Mouse (Mus musculus) cerebellum, adult 18-20 months (tissue): ENCODE results near the gene Pgd.
"Not testable (repeated sequence)": the region's sequence is repeated elsewhere in the genome, so short reads cannot be mapped to it uniquely, and the experiment has no call there.

Source experiments
- DNase-seq, 2 experiments: peaks; one replicate each; pipeline ENCODE4 v3.0.0; 2021

Gene Pgd

DNA sequence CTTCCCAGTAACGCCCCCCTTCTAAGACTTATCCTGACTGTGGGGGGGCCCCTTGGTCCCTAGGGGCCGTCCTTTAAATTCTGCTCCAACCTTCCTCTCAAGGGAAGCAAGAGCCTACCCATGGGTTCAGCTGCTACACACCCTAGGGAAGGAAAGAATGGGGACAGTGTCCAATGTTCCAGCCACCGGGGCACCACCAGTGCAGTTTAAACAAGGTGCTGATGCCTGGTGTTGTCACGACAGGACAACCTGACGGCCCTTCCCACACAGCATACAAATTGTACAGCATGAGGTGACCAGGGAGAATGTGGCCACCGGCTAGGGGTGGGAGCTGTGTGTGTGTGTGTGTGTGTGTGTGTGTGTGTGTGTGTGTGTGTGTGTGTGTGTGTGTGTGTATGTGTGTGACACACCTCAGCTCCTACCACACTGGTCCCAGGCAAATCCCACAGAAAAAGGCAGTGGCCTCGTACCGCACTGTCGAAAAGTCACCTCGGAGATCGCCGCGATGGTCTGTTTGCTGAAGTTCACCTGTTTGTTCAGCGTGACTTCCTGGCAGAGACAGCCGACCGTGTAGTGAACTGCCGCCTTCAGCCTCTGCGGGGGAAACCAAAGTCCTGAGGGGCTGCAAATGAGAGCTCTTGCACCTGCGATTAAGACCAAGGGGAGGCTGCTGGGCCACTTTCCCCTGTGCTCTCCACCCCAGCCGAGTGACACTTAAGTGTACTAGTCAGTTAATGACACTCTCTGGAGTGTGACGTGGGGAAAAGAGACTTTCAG is 34.6 kb downstream of the Pgd start:
- DNase-seq = no peak

DNA sequence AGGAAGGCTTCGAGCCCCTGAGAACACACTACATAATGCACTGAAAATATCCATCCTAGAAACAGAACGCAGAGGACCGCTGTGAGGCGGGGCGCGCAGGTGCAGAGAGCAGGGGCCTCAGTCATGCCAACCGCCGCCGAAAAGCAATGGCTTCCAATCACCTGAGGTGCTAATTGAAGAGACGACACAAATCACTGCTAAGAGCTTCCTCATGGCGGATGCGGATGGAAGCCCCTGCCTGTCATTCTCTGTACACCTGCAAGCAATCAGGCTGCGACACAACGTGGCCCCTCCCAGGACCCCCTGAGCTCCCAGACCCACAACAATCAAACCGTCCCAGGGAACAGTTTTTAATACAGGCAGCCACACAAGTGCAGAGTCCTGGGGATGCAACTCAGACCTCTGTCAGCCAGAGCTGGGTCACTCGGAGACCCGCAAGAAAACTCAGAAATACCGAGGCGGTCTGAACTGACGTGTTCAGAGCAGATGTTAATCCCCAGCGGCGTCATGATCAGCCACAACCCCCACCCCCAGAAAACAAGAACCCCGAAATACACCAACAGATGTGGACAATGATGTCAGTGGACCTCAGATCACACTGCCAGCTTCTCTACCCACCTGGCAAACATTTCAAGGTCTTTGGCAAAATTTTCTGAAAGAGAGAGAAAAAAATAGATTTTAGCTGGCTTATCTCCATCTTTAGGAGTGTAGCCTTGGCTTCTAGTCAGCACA is 35.4 kb downstream of the Pgd start:
- DNase-seq = no peak

DNA sequence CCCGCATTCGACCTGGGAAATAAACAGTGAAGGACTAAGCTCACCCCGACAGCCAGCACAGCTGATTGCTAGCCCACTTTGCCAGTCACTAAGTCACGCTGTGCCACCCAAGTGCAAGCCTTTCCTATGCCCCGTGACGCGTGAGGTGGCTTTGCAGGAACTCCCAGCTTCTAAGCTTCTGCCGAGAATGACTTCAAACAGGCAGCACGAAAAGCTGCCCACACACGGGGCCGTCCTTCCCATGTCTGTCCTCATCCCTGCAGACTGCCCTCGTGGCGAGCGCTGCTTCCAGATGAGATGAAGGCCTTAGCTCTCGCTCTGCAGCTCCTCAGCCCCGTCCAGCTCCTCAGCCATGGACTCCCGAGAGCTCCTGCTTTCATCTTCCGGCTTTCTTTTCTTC is 38.1 kb downstream of the Pgd start:
- no peak for DNase-seq

DNA sequence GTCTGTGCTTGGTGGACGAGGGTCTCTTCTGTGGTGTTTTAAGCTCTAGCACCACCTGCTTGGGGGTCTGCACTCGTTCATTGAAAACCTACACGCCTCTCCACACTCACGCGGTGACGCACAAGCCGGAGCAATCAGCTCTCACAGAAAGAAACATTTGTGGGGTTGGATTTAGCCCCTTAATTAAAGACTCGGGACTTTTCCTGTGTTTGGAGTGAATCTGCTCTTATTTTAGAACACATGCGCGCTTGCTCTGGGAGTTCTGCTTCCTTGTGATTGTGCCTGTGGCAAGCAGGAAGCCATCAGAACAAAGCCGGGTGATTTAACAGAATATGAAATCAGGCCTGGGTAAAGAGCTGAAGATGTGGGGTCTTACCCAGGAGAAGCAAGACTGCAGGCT is 39.9 kb downstream of the Pgd start, which contains the start of gene Cort:
TSS of gene Cort (minus strand) at position 101 of the 400 bp plus-strand sequence.
- DNase-seq = no peak

DNA sequence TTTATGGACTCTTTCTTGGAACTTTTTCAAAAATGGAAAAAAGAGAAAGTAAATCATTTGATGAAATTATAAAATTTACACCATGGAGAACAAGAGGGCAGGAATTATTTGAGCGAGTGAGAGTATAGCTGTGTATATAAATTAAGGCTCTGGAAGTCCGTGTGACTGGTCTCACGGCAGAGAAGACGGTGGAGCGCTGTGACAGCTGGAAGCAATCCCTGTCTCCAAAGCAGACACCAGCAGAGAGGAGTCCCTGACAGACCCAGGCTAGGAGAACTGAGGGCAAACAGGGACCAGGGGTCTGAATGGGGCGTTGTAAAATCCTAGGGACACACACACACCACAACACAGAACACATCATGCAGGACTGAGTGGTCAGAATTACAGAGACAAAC is 40.5 kb downstream of the Pgd start:
- no peak for DNase-seq

DNA sequence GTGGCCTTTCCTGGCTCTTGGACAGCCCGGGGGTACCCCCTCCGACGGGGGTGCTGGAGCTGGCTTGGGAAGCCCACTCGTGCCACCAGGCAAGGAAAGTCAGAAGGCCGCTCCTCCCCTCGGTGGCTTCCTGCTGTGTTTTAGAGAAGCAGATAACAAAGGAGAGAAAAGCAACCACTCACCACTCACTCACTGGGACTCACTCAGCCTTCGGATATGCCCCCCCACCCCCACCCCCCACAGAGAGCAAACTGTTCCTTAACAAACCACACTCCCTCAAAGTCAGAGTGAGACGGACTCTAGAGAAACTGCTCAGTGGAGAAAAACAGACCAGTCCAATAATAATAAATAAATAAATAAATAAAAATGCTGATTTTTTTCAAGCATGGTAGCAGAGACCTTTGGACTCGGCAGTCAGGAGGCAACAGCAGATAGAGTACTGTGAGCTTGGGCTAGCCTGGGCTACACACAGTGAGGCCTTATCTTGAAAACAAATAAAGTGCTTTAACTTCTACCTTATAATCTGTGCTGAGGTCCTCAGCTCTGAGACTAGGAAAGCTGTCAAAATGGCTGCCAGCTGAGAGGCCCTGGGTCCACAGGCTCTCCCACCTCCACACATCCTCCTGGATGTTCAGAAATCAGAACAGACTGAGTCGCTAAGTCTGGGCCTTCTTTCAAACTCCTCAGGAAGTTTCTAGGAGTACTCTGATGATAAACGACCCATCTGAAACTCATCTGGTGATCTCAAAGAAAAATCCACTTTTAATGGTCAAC is 41.0 kb downstream of the Pgd start:
- DNase-seq = no peak

DNA sequence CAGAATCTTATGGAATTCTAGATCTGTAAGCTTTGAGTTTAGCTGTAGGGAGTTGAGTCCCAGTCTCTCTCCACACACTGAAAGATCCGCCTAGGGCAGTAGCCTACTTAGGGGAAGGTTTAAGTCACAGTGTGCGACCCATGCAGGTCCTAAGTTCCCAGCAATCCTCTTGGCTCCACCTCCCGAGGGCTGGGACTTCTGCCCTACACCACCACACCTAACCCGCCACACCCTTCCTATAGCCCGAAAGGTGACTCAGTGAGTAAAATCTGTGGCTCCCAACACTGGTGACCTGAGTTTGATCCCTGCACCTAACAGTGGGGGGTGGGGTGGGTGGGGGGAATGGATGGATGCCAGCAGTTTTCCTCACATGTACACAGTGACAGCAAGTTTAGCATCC is 43.1 kb downstream of the Pgd start:
- DNase-seq = no peak

DNA sequence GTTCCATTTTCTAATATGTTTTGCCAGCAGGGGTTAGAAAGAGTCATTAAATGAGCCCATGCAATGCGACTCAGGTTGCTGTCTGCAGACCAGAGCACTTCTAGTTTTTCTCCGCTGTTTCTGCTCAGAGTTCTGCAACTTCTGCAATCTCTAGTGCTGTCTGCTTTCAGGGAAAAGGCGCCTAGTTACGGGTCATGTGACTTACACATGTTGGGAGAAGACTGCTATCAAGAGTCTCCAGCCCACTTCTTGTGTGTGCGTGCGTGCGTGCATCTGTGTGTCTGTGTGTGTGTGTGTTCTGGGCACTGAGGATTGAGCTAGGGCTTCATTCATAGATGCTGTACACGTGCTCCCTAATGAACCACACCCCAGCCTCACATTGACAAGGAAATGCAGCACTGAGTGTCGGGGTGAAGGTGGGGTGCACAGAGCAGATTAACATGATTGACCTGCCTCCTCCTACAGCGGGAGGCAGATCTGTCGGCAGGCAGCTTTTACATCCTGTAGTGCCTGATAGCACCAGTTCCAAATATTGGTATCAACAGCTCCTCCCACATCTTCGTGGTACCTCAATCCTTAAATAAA is 46.5 kb downstream of the Pgd start:
- DNase-seq = not testable (repeated sequence)

DNA sequence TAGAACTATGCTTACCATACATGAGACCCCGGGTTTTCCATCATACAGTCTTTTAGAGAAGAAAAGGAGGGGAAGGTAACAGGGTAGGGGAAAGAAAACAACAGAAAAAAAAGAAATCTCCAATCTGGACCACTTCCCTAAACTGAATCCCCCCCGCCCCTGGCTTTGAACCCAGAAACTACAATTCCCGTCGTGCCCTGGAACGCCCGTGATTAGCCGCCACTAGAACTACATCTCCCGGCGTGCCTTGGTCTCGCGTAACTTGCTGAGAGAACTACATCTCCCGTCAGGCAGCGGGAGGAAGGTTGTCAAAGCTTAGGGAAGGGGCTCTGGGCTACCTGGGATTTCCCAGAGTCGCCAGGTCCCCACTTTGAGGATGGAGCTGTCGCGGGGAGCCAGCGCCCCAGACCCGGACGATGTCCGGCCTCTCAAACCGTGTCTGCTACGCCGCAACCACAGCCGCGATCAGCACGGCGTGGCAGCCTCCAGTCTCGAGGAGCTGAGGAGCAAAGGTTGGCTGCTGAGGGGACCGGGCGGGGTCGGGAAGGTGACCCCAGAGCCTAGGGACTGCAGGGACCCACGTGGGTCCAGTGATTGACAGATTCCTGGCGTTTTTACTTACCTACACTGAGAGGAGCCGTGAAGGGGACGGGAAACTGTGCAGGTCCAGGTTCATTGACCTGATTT is 62.6 kb downstream of the Pgd start, which contains the start of gene Dffa:
TSS of gene Dffa (plus strand) at position 272 of the 687 bp plus-strand sequence.
- peak; percentile 92 to 98 for DNase-seq

DNA sequence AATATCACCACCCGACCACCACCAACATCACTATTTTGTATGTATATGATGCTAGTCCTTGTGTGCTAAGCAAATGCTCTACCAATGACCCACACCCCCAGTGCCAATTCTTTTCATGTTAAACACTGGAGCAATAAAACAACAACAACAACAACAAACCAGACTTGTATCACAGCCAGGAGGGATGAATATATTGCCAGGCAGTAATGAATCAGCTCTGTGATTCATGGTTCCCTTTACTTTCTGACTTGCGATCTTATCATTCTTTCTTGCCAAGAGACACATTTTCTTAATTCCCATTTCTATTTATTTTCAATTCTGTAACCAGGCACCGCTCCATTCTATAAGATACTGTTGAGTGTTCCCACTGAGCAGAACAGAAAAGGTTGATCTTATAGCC is 65.1 kb downstream of the Pgd start:
- DNase-seq = no peak

DNA sequence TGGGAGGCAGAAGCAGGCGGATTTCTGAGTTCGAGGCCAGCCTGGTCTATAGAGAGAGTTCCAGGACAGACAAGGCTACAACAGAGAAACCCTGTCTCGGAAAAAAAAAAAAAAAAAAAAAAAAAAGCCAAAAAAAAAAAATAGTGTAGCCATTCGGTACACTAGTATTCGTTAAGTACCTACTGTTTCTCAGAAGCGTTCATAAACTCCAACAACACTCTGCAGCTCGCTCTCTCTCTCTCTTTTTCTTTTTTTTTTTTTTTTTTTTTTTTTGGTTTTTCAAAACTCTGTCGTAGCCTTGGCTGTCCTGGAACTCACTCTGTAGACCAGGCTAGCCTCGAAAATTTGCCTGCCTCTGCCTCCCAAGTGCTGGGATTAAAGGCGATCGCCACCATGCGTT is 66.1 kb downstream of the Pgd start:
- DNase-seq = not testable (repeated sequence)
